Mouse (Mus musculus) heart, embryonic 11.5 days (tissue): ENCODE results near the gene Ccdc51. TPM values are rescaled to one million over a fixed set of nuclear protein-coding genes. Genes with fewer than 3 reads are reported as not detected.

ENCODE experiments used
- ATAC-seq: fragments of 200-750 bp; cut with Nextera tagmentation; replicated peaks from 2 replicates; pipeline ENCODE4 v1.8.0; 2017; ENCODE audit warnings: moderate library complexity; ENCODE audit not compliant: insufficient number of reproducible peaks, low FRiP score, low TSS enrichment
- H3K27ac ChIP-seq: fragments of 300-500 bp; sonication (generic); 2 replicates; pipeline ENCODE4 v1.5.1; 2014; ENCODE audit warnings: mild to moderate bottlenecking, low read depth, low read length
- H3K27me3 ChIP-seq: fragments of 300-500 bp; sonication (generic); 2 replicates; pipeline ENCODE4 v1.6.1; 2014; ENCODE audit warnings: mild to moderate bottlenecking, low read length, mixed read lengths; ENCODE audit not compliant: control insufficient read depth, insufficient read depth
- H3K36me3 ChIP-seq: fragments of 300-500 bp; sonication (generic); 2 replicates; pipeline ENCODE4 v1.6.1; 2014; ENCODE audit warnings: mild to moderate bottlenecking, low read length, moderate library complexity, mixed read lengths; ENCODE audit not compliant: control insufficient read depth, insufficient read depth
- H3K4me1 ChIP-seq: fragments of 300-500 bp; sonication (generic); 2 replicates; pipeline ENCODE4 v1.6.1; 2014; ENCODE audit warnings: low read length; ENCODE audit not compliant: control insufficient read depth, insufficient read depth
- H3K4me2 ChIP-seq: fragments of 300-500 bp; sonication (generic); 2 replicates; pipeline ENCODE4 v1.6.1; 2014; ENCODE audit warnings: mild to moderate bottlenecking, moderate library complexity
- H3K4me3 ChIP-seq: fragments of 300-500 bp; sonication (generic); 2 replicates; pipeline ENCODE4 v1.5.1; 2014; ENCODE audit warnings: low read depth, low read length
- H3K9ac ChIP-seq: fragments of 300-500 bp; sonication (generic); 2 replicates; pipeline ENCODE4 v1.6.1; 2014; ENCODE audit warnings: mild to moderate bottlenecking, low read depth, low read length, moderate library complexity
- H3K9me3 ChIP-seq: fragments of 300-500 bp; sonication (generic); replicated peaks from 2 replicates; pipeline ENCODE4 v1.6.1; 2016; ENCODE audit warnings: low read length; ENCODE audit not compliant: control insufficient read depth
- WGBS: fragments of 180-500 bp; shearing (Covaris S2); extraction: QIAGEN DNeasy Blood & Tissue Kit; methylation state at CpG from one replicate; pipeline ENCODE4 v1.1.7; 2014; ENCODE audit not compliant: insufficient replicate concordance; 5-methylcytosine and 5-hydroxymethylcytosine counted together
- polyA plus RNA-seq: library from polyadenylated mRNA; unstranded; fragments of >200 nt; fragmentation: Nextera tagmentation; extraction: Ambion mirVana; gene quantifications from 2 replicates; pipeline ENCODE4 v1.2.1, GENCODE M21; 2014

The Ccdc51 gene
- polyA plus RNA-seq, 1 experiment from 2014 or later, result 15.8 TPM

DNA sequence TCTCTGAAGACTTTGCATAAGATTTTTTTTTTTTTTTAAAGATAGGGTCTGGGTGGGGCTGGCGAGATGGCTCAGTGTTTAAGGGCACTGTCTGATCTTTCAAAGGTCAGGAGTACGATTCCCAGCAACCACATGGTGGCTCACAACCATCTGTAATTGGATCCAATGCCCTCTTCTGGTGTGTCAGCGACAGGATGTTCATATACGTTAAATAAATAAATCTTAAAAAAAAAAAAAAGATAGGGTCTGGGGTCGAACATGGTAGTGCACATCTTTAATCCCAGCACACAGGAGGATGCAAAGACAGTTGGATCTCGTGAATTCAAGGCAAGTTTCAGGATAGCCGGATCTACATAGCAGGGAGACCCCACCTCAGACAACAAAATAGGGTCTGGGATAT lies 33.0 kb upstream of the Ccdc51 start:
- no peaks in the 10 kb centered on the region for H3K27me3 ChIP-seq
- peaks cover 3% of the 10 kb centered on the region; the same call in 1 of the 2 replicates for H3K36me3 ChIP-seq
- H3K4me1 ChIP-seq, result 0 out of 2 replicates have a peak, but pooled peaks cover 1% of the 10 kb centered on the region
- 80% methylated on average over 7 of the region's 7 CpGs for WGBS
- H3K4me2 ChIP-seq, result no peak overlapping the region
- no peak overlapping the region for H3K27ac ChIP-seq
- no peak for ATAC-seq
- no peak overlapping the region for H3K4me3 ChIP-seq
- no peaks in the 10 kb centered on the region for H3K9me3 ChIP-seq
- no peak overlapping the region for H3K9ac ChIP-seq

DNA sequence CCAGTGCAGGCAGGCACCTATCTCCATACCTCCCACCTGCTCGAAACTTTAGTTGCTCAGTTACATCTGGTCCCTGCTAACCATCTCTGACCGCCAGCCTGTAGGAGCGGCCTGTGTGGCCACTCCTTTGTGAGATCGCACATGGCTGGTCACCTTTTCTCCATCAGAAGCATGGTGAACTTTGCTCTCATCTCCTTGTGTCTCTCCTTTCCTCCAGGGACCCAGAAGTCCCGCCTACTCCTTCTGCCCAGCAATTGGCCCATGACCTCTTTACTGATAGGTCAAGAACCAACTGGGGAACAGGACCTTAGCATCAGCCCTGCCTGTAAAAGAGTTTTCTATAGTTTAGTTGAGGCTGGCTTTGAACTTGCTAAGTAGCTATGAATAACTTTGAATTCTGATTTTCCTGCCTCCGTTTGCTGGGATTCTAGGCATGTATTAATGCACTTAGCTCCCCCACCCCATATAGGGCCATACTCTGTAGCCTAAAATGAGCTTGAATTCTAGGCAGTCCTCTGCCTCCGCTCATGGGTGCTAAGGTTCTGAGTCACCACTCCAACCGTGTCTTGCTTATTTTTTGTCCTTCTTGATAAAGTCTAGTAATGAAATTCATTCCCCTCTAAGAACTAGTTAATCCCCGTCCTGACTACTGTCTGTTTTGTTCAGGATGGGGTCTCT lies 32.2 kb upstream of the Ccdc51 start:
- no peak overlapping the region for H3K9ac ChIP-seq
- H3K27ac ChIP-seq, result no peak overlapping the region
- H3K4me1 ChIP-seq, result peaks cover 4% of the 10 kb centered on the region
- H3K9me3 ChIP-seq, result no peaks in the 10 kb centered on the region
- H3K27me3 ChIP-seq, result no peaks in the 10 kb centered on the region
- peaks cover 3% of the 10 kb centered on the region; the same call in 1 of the 2 replicates for H3K36me3 ChIP-seq
- WGBS, result 75% methylated on average over 9 of the region's 9 CpGs
- no peak overlapping the region for H3K4me2 ChIP-seq
- H3K4me3 ChIP-seq, result no peak overlapping the region
- no peak for ATAC-seq

DNA sequence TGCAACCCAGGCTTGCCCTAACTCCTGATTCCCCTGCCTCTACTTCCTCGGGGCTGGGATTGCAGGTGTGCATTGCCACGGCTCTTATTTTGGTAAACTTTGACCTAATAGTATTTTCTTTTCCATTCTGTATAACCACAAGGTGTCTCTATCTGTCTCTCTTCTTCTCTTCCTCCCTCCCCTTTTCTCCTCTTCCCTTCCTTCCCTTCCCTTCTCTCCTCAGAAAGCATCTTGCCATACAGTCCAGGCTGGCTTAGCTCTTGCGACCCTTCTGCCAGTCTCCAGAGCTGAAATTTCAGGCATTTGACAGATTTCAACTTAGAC lies 31.7 kb upstream of the Ccdc51 start:
- WGBS, result 75% methylated on average over 3 of the region's 3 CpGs
- Histone ChIP-seq H3K4me3 (no peak overlapping the region), H3K27ac (no peak overlapping the region), H3K9ac (no peak overlapping the region), H3K4me2 (no peak overlapping the region), H3K4me1 (peaks cover 8% of the 10 kb centered on the region), H3K27me3 (no peaks in the 10 kb centered on the region), H3K36me3 (peaks cover 3% of the 10 kb centered on the region; the same call in 1 of the 2 replicates), H3K9me3 (no peaks in the 10 kb centered on the region)
- no peak for ATAC-seq

DNA sequence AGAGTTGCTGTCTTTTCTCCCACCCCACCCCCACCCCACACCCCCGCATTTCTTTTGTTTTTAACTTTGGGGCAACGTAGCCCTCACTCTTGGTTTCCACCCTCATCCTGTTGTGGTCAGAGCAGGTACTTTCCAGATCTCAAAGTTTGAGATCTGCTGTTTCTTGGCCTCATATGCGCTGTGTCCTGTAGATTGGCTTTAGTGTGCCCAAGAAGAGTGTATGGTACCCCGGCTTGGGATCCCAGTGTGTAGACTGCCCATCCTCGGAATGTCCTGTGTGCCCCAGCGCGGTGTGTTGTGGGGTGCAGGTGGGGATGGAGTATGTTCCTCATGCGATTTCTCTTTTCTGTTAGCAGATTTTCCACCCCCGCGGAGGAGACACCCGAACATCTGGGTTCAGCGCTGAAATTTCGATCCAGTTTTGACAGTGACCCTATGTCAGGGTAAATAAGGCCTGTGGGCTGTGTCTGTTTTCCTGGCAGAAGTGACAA lies 31.2 kb upstream of the Ccdc51 start:
- Histone ChIP-seq H3K4me2 (no peak overlapping the region), H3K27me3 (no peaks in the 10 kb centered on the region), H3K9ac (no peak overlapping the region), H3K27ac (no peak overlapping the region), H3K4me3 (no peak overlapping the region), H3K4me1 (peaks cover 8% of the 10 kb centered on the region), H3K9me3 (no peaks in the 10 kb centered on the region), H3K36me3 (peaks cover 3% of the 10 kb centered on the region; the same call in 1 of the 2 replicates)
- ATAC-seq, result no peak
- 87% methylated on average over 13 of the region's 13 CpGs for WGBS

DNA sequence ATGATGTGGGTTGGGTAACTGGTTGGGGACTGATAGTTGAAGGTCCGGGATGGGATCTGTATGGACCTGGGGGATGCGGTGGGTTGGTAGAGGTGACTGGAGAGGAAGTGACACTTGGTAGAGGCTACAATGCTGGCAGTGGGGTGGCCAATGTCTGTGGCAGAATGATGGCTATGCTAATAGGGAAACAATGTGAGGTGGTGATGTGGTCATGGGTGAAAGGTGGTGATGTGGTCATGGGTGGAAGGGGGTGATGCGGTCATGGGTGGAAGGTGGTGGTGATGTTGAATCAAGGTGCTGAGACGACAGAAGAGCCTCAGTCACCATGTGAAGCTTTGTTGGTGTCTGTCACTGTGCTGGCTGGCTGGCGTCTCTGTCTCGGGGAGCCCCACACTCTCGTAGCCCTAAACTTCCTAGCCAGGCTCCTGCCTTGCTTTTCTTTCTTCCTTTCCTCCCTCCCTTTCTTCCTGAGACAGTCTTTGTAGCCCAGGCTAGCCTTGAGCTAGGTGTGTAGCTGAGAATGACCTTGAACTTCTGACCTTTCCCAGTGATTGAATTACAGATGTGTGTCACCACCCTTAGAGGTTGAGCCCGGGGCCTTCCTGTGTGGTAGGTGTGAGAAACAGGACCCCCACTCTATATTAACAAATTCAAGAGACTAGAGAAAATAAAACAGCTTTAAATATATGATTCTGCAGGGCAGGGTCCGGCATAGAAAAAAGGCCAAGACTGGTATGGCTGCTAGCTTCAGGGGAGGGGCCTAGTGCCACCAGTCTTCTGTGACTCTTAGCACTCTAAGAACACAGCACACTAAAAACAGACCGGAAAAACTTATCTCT lies 30.4 kb upstream of the Ccdc51 start:
- H3K9me3 ChIP-seq, result no peaks in the 10 kb centered on the region
- no peak overlapping the region for H3K9ac ChIP-seq
- H3K4me2 ChIP-seq, result no peak overlapping the region
- H3K27ac ChIP-seq, result no peak overlapping the region
- peaks cover 9% of the 10 kb centered on the region; the same call in 1 of the 2 replicates for H3K36me3 ChIP-seq
- no peak for ATAC-seq
- peaks cover 8% of the 10 kb centered on the region for H3K4me1 ChIP-seq
- 80% methylated on average over 10 of the region's 10 CpGs for WGBS
- H3K4me3 ChIP-seq, result no peak overlapping the region
- H3K27me3 ChIP-seq, result no peaks in the 10 kb centered on the region

DNA sequence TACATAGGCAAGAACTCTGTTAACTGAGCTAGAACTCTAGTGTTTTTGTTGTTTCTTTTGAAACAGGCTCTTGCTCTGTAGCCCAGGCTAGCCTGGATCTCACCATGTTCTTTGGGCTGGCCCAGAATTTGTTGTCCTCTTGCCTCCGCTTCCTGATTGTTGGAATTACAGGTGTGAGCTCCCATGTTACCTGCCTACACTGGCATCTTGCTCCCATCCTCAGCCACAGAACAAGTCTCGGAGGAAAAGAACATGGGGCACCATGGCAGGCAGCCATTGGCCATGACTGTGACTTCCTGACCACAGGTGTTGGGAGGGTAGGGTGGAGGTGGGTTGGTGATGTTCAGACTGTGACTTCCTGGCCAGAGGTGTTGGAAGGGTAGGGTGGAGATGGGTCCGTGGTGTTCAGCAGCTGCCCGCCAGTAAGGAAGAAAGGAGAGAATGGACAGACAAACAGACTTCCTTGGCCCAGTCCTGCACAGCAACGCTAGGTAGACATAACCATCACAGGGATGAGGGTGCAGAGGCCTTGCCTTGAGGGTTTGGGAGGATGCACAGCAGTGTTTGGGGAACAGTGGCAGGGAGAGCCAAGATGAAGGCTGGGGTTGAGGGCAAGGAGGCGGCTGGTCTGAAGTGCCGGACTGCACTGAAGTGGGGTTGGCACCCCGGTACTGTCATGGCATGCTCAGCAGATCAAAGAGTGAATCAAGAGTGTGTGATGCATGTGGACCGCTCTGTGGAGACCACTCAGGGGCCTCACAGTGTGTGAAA lies 29.6 kb upstream of the Ccdc51 start:
- 90% methylated on average over 9 of the region's 9 CpGs for WGBS
- ATAC-seq, result no peak

DNA sequence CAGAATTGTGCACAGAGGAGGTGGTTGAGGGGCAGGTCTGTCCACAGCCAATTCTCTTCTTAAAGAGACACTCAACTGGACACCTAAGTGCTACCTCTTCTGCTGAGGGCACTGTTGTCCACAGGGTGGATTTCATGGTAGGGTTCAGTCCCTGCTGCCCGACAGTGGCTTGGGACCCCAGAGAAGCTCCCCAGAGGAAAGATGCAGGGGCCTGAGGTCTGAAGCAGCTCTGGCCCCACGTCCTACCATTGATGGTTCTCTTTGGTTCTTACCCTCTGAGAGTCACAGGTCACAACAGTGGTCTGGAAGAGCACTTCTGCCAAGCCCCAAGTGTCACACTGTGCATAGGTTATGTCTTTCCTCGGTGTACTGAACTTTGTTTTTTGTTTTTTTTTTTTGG lies 28.9 kb upstream of the Ccdc51 start:
- 76% methylated on average over 3 of the region's 3 CpGs for WGBS
- H3K4me1 ChIP-seq, result peaks cover 8% of the 10 kb centered on the region
- ATAC-seq, result no peak
- no peaks in the 10 kb centered on the region for H3K27me3 ChIP-seq
- no peak overlapping the region for H3K4me2 ChIP-seq
- no peaks in the 10 kb centered on the region for H3K9me3 ChIP-seq
- H3K36me3 ChIP-seq, result peaks cover 18% of the 10 kb centered on the region
- H3K9ac ChIP-seq, result no peak overlapping the region
- no peak overlapping the region for H3K4me3 ChIP-seq
- no peak overlapping the region for H3K27ac ChIP-seq

More for the DNA sequence above, 29.6 kb upstream of the Ccdc51 start:
- Histone ChIP-seq H3K27me3 (no peaks in the 10 kb centered on the region), H3K4me3 (no peak overlapping the region), H3K9ac (no peak overlapping the region), H3K4me2 (no peak overlapping the region), H3K9me3 (no peaks in the 10 kb centered on the region), H3K27ac (no peak overlapping the region), H3K4me1 (peaks cover 8% of the 10 kb centered on the region), H3K36me3 (peaks cover 14% of the 10 kb centered on the region)

DNA sequence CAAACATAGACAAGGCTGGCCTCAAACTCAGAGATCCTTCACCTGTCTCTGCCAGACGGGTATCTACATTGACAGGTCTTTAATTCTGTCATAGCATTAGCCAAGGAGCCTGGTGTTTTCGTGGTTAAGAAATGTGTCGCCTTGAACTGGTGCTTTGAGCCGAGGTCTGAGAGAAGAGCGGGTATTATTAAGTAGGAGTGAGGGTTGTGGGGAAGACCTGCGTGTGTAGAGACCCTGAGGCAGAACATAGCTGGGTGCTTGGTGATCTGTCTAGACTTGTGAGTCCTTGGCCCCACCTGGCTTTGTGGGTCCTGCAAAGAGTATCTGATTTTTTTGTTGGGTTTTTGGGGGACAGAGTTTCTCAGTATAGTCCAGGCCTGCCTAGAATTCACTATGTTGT lies 28.4 kb upstream of the Ccdc51 start:
- Histone ChIP-seq H3K9me3 (no peaks in the 10 kb centered on the region), H3K36me3 (peaks cover 18% of the 10 kb centered on the region), H3K27ac (peak overlapping the region; percentile 70; the same call in 1 of the 2 replicates), H3K9ac (no peak overlapping the region), H3K4me1 (peaks cover 12% of the 10 kb centered on the region), H3K27me3 (no peaks in the 10 kb centered on the region), H3K4me3 (no peak overlapping the region), H3K4me2 (no peak overlapping the region)
- ATAC-seq, result no peak
- WGBS, result 77% methylated on average over 6 of the region's 6 CpGs
